Mouse (Mus musculus) lung, embryonic 15.5 days (tissue): ENCODE measurements around the gene Zfp768. TPM values are rescaled to one million over a fixed set of nuclear protein-coding genes. Genes with fewer than 3 reads are reported as not detected.
"Not testable (repeated sequence)": the region's sequence is repeated elsewhere in the genome, so short reads cannot be mapped to it uniquely, and the experiment has no call there.

Experiments
- ATAC-seq: fragments of 200-750 bp; cut with Nextera tagmentation; 2 replicates; pipeline ENCODE4 v1.8.0; 2017; ENCODE audit warnings: moderate number of reproducible peaks, borderline replicate concordance; ENCODE audit not compliant: low FRiP score, low TSS enrichment; ENCODE audit errors: extremely low read depth
- H3K27ac ChIP-seq: fragments of 300-500 bp; sonication (generic); 2 replicates; pipeline ENCODE4 v1.5.1; 2015; ENCODE audit warnings: moderate library complexity, mild to moderate bottlenecking, inconsistent platforms
- H3K27me3 ChIP-seq: fragments of 300-500 bp; sonication (generic); 2 replicates; pipeline ENCODE4 v1.6.1; 2015; ENCODE audit warnings: inconsistent platforms
- H3K36me3 ChIP-seq: fragments of 300-500 bp; sonication (generic); 2 replicates; pipeline ENCODE4 v1.6.1; 2015; ENCODE audit warnings: inconsistent platforms
- H3K4me1 ChIP-seq: fragments of 300-500 bp; sonication (generic); 2 replicates; pipeline ENCODE4 v1.6.1; 2015; ENCODE audit warnings: inconsistent platforms
- H3K4me2 ChIP-seq: fragments of 300-500 bp; sonication (generic); 2 replicates; pipeline ENCODE4 v1.6.1; 2015; ENCODE audit warnings: inconsistent platforms, mild to moderate bottlenecking, moderate library complexity
- H3K4me3 ChIP-seq: fragments of 300-500 bp; sonication (generic); 2 replicates; pipeline ENCODE4 v1.5.1; 2015; ENCODE audit warnings: mild to moderate bottlenecking, inconsistent platforms
- H3K9ac ChIP-seq: fragments of 300-500 bp; sonication (generic); 2 replicates; pipeline ENCODE4 v1.6.1; 2015; ENCODE audit warnings: inconsistent platforms
- H3K9me3 ChIP-seq: fragments of 300-500 bp; sonication (generic); 2 replicates; pipeline ENCODE4 v1.6.1; 2016; ENCODE audit warnings: inconsistent platforms
- whole genome bisulfite sequencing: fragments of 180-500 bp; shearing (Covaris S2); methylation state at CpG from one replicate; pipeline ENCODE4 v1.1.7; 2015; 5-methylcytosine and 5-hydroxymethylcytosine counted together
- polyA plus RNA-seq: library from polyadenylated mRNA; unstranded; fragments of >200 nt; fragmentation: Nextera tagmentation; extraction: Ambion mirVana; gene quantifications from 2 replicates; pipeline ENCODE4 v1.2.1, GENCODE M21; 2015

Zfp768 gene
- polyA plus RNA-seq, 1 experiment from 2014 or later, result 16.8 TPM

- H3K36me3 ChIP-seq, result no peaks in the 10 kb centered on the region
- no peak overlapping the region for H3K4me2 ChIP-seq
- no peak overlapping the region for H3K4me3 ChIP-seq
- H3K9me3 ChIP-seq, result no peaks in the 10 kb centered on the region
- peaks cover 7% of the 10 kb centered on the region for H3K4me1 ChIP-seq
- H3K27ac ChIP-seq, result no peak overlapping the region
- WGBS, result 76% methylated on average over 5 of the region's 5 CpGs
- H3K27me3 ChIP-seq, result no peaks in the 10 kb centered on the region
- no peak overlapping the region for H3K9ac ChIP-seq
- no peak for ATAC-seq
These were observed 6.0 kb upstream of the Zfp768 start for GRCm38 (mm10) chr7:127351230-127352004.

- peaks cover 20% of the 10 kb centered on the region for H3K36me3 ChIP-seq
- peak overlapping the region; percentile 97 for H3K4me3 ChIP-seq
- H3K27ac ChIP-seq, result peak overlapping the region; percentile 97
- no peaks in the 10 kb centered on the region for H3K9me3 ChIP-seq
- ATAC-seq, result no peak
- H3K27me3 ChIP-seq, result no peaks in the 10 kb centered on the region
- H3K9ac ChIP-seq, result peak overlapping the region; percentile 98; the same call in 1 of the 2 replicates
- WGBS, result 15% methylated on average over 8 of the region's 8 CpGs
- H3K4me1 ChIP-seq, result peaks cover 25% of the 10 kb centered on the region
- H3K4me2 ChIP-seq, result peak overlapping the region; percentile 82
These were observed 1.3 kb upstream of the Zfp768 start for GRCm38 (mm10) chr7:127346676-127347075.

- Histone ChIP-seq H3K27me3 (no peaks in the 10 kb centered on the region), H3K36me3 (peaks cover 26% of the 10 kb centered on the region), H3K4me2 (peak overlapping the region; percentile 82), H3K9ac (peak overlapping the region; percentile 98), H3K27ac (peak overlapping the region; percentile 97), H3K4me3 (peak overlapping the region; percentile 97), H3K4me1 (peaks cover 25% of the 10 kb centered on the region), H3K9me3 (no peaks in the 10 kb centered on the region)
- ATAC-seq, result peak; percentile 51
- WGBS, result under 1% methylated on average over 42 of the region's 42 CpGs
These were observed 297 bp downstream of the Zfp768 start for GRCm38 (mm10) chr7:127345092-127345491.

GRCm38 (mm10) chr7:127344371-127344770, 1.0 kb downstream of the Zfp768 start:
- 85% methylated on average over 8 of the region's 8 CpGs for WGBS
- peak overlapping the region; percentile 97 for H3K4me3 ChIP-seq
- H3K27me3 ChIP-seq, result no peaks in the 10 kb centered on the region
- H3K9me3 ChIP-seq, result no peaks in the 10 kb centered on the region
- peaks cover 26% of the 10 kb centered on the region for H3K36me3 ChIP-seq
- ATAC-seq, result no peak
- peak overlapping the region; percentile 82 for H3K4me2 ChIP-seq
- peaks cover 25% of the 10 kb centered on the region for H3K4me1 ChIP-seq
- H3K9ac ChIP-seq, result peak overlapping the region; percentile 98
- H3K27ac ChIP-seq, result no peak overlapping the region

- Histone ChIP-seq H3K9me3 (no peaks in the 10 kb centered on the region), H3K27ac (no peak overlapping the region), H3K36me3 (peaks cover 26% of the 10 kb centered on the region), H3K4me3 (no peak overlapping the region), H3K4me2 (no peak overlapping the region), H3K27me3 (no peaks in the 10 kb centered on the region), H3K4me1 (peaks cover 25% of the 10 kb centered on the region), H3K9ac (no peak overlapping the region)
- WGBS, result 90% methylated on average over 38 of the region's 38 CpGs
- no peak for ATAC-seq
These were observed 1.9 kb downstream of the Zfp768 start for GRCm38 (mm10) chr7:127343351-127344019.

GRCm38 (mm10) chr7:127342888-127343287, 2.5 kb downstream of the Zfp768 start:
- 88% methylated on average over 7 of the region's 7 CpGs for WGBS

DNA sequence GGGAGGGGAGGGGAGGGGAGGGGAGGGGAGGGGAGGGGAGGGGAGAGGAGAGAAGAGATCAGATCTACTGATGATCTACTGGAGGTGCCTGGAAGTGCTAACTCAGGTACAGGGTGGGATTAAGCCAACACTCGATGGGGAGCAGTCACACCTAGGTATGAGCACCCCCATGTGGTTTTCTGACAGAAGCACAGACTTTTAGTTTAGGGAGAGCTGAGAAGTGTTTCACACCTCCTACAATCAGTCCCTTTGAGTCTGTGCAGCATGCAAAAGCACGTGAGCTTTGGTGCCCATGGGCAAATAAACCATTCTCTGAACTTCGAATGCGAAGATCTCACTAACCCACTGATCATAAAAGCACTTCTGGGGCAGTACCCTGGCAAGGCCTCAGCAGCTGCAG, 3.1 kb downstream of the Zfp768 start:
- Histone ChIP-seq H3K36me3 (peaks cover 26% of the 10 kb centered on the region), H3K9ac (no peak overlapping the region), H3K27ac (no peak overlapping the region), H3K9me3 (no peaks in the 10 kb centered on the region), H3K4me2 (no peak overlapping the region), H3K4me1 (peaks cover 25% of the 10 kb centered on the region), H3K27me3 (no peaks in the 10 kb centered on the region), H3K4me3 (no peak overlapping the region)
- ATAC-seq, result no peak
- WGBS, result 60% methylated on average over 4 of the region's 4 CpGs

More at GRCm38 (mm10) chr7:127342888-127343287, 2.5 kb downstream of the Zfp768 start:
- H3K9ac ChIP-seq, result no peak overlapping the region
- peaks cover 26% of the 10 kb centered on the region for H3K36me3 ChIP-seq
- no peak overlapping the region for H3K4me2 ChIP-seq
- H3K27ac ChIP-seq, result no peak overlapping the region
- H3K4me1 ChIP-seq, result peaks cover 25% of the 10 kb centered on the region
- H3K9me3 ChIP-seq, result no peaks in the 10 kb centered on the region
- H3K27me3 ChIP-seq, result no peaks in the 10 kb centered on the region
- H3K4me3 ChIP-seq, result no peak overlapping the region
- ATAC-seq, result no peak

- H3K27me3 ChIP-seq, H3K27ac ChIP-seq, H3K9me3 ChIP-seq, ATAC-seq, H3K4me3 ChIP-seq, H3K4me2 ChIP-seq, H3K9ac ChIP-seq: not testable (repeated sequence)
- 90% methylated on average over 6 of the region's 6 CpGs for WGBS
- Histone ChIP-seq H3K36me3 (peaks cover 26% of the 10 kb centered on the region), H3K4me1 (peaks cover 21% of the 10 kb centered on the region)
These were observed 3.5 kb downstream of the Zfp768 start for GRCm38 (mm10) chr7:127341861-127342260.

GRCm38 (mm10) chr7:127341356-127341755, 4.0 kb downstream of the Zfp768 start:
- peaks cover 18% of the 10 kb centered on the region for H3K4me1 ChIP-seq
- H3K9ac ChIP-seq, result no peak overlapping the region
- no peaks in the 10 kb centered on the region for H3K9me3 ChIP-seq
- no peak overlapping the region for H3K27ac ChIP-seq
- H3K4me2 ChIP-seq, result no peak overlapping the region
- H3K4me3 ChIP-seq, result no peak overlapping the region
- peaks cover 26% of the 10 kb centered on the region for H3K36me3 ChIP-seq
- 97% methylated on average over 8 of the region's 8 CpGs for WGBS
- no peaks in the 10 kb centered on the region for H3K27me3 ChIP-seq
- ATAC-seq, result no peak

- no peaks in the 10 kb centered on the region for H3K4me1 ChIP-seq
- H3K9ac ChIP-seq, result no peak overlapping the region
- no peaks in the 10 kb centered on the region for H3K27me3 ChIP-seq
- no peak overlapping the region for H3K27ac ChIP-seq
- 0 out of 2 replicates have a peak, but pooled peaks cover 11% of the 10 kb centered on the region for H3K36me3 ChIP-seq
- no peak overlapping the region for H3K4me3 ChIP-seq
- no peak overlapping the region for H3K4me2 ChIP-seq
- no peak for ATAC-seq
- no peaks in the 10 kb centered on the region for H3K9me3 ChIP-seq
- WGBS, result 60% methylated on average over 4 of the region's 4 CpGs
These were observed 7.8 kb downstream of the Zfp768 start for GRCm38 (mm10) chr7:127337636-127338035.

- Histone ChIP-seq H3K36me3 (no peaks in the 10 kb centered on the region), H3K4me3 (no peak overlapping the region), H3K9ac (no peak overlapping the region), H3K9me3 (no peaks in the 10 kb centered on the region), H3K4me1 (no peaks in the 10 kb centered on the region), H3K4me2 (no peak overlapping the region), H3K27ac (no peak overlapping the region), H3K27me3 (no peaks in the 10 kb centered on the region)
- ATAC-seq, result no peak
- WGBS, result 68% methylated on average over 4 of the region's 4 CpGs
These were observed 9.8 kb downstream of the Zfp768 start for GRCm38 (mm10) chr7:127335604-127336003.

DNA sequence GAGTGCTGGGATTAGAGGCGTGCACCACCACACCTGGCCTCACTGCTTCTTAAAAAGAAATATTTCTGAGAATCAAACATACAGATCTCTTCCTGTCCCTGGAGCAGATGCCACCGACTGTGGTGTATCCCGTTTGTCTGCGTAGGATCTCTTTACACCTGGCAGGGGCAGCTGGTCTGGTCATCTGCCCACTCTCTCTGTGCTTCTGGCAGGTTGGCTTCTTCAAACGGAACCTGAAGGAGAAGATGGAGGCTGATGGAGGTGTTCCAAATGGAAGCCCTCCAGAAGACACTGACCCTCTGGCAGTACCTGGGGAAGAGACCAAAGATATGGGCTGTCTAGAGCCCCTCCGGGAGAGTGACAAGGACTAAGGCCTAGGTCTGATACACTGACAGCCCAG, 12.1 kb downstream of the Zfp768 start:
- no peak overlapping the region for H3K9ac ChIP-seq
- no peaks in the 10 kb centered on the region for H3K9me3 ChIP-seq
- no peaks in the 10 kb centered on the region for H3K4me1 ChIP-seq
- no peak overlapping the region for H3K27ac ChIP-seq
- no peak overlapping the region for H3K4me3 ChIP-seq
- H3K27me3 ChIP-seq, result no peaks in the 10 kb centered on the region
- 71% methylated on average over 6 of the region's 6 CpGs for WGBS
- no peak overlapping the region for H3K4me2 ChIP-seq
- H3K36me3 ChIP-seq, result no peaks in the 10 kb centered on the region
- ATAC-seq, result no peak
